Mouse (Mus musculus) gastrocnemius, postnatal 36 days (tissue): ENCODE measurements around the gene Alg5. TPM values are rescaled to one million over a fixed set of nuclear protein-coding genes. Genes with fewer than 3 reads are reported as not detected.
"Not testable (repeated sequence)": the region's sequence is repeated elsewhere in the genome, so short reads cannot be mapped to it uniquely, and the experiment has no call there.

ENCODE experiments used
- DNase-seq, 2 experiments: peaks; one replicate each; pipeline ENCODE4 v3.0.0; 2022
- intact Hi-C: fragments of 180-260 bp; cut with DNase I; formaldehyde crosslinking; loops from one replicate; pipeline ENCODE4 v1.15.1; 2025
- long read RNA-seq, 2 experiments: library from polyadenylated mRNA; stranded (forward); transcript quantifications; one replicate each; pipeline ENCODE4 v2.0.0; 2021
- total RNA-seq, 2 experiments: library from RNA; stranded (reverse); gene quantifications; 2 replicates each; pipeline ENCODE4 v1.2.3; 2021

Gene Alg5
- total RNA-seq = 1 to 10 TPM; 7.5 to 8.0 TPM
- long read RNA-seq, experiment 1, transcript Alg5-201 (10 exons, 1,471 nt) = major isoform, 26 of 27 reads
- long read RNA-seq, experiment 1, partial matches to known transcripts = 0 of 27 reads
- long read RNA-seq, experiment 1, other reads (novel, unspliced or antisense) = 1 of 27 reads
- long read RNA-seq, experiment 2, transcript Alg5-201 (10 exons, 1,471 nt) = major isoform, 36 of 37 reads
- long read RNA-seq, experiment 2, partial matches to known transcripts = 0 of 37 reads
- long read RNA-seq, experiment 2, other reads (novel, unspliced or antisense) = 1 of 37 reads

DNA sequence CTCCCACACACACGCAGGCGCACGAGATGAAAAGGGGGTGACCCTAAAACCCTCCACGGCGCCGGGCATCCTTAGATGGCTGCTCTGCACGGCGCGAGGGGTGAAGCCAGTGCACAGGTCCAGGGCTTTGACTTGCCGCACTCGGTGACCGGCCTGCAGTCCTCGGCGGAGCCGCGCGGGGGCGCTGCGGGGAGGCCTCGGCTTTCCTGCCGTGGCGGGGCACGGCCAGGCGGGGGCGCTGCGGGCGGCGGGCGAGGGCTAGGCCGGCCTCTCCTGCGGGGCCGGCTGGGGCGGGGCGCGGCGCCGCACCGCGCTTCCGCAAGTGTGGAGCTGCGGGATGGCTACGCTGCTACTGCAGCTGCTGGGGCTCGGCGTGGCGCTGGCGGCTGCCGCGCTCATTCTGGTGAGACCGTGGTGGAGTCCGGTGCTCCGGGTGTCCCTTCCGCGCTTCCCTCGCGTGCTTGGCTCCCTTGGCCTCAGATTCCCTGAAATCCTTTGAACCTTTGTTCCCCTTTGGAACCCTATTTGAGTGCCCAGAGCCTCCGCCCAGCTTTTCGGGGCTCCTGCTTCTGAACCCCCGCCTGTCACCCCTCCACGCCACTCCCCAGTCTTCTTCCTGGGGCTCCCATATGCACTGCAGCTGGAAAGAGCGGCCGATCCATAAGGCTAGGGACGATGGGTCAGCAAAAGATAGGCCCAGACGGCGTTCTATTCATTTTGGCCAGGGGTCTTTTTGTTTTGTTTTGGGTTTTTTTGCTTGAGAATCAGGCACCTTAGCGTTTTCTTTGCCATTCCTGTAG, at the start of gene Alg5, which contains the start of gene Exosc8:
Alg5 (plus strand) TSS at position 293 of the 800 bp plus-strand sequence.
Exosc8 (minus strand) TSS at position 147 of the 800 bp plus-strand sequence.
- DNase-seq = peak; percentile 77 to 94
- intact Hi-C loops = loop anchor here (2.0 to 5.0 kb wide), 2 partner anchors 39 to 72 kb away; partner anchors contain the start of gene Rfxap

DNA sequence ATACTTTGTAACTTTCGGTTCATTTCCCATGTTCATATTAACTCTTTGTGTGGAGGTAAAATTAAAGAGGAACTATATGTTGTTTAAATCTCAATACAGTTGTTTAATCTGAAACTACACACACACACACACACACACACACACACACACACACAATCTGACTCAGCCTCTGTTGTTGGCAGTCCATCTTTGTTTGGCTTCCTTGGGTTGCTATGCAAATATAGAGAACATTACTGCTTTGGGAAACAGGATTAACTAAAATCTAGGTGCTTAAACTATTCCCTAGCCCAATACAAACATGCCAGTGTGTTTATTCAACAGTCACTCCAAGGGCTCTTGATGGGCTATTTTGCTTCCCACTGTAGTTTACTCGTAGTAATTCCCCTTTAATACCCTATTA, 48.1 kb upstream of the Alg5 start:
- DNase-seq = no peak
- intact Hi-C loops = loop anchor here (5.0 kb wide), 1 partner anchor 335 kb away; no protein-coding TSS in a partner anchor

GRCm38 (mm10) chr3:54689091-54689490, 46.2 kb upstream of the Alg5 start:
- no peak for DNase-seq
- intact Hi-C loops = loop anchor here (5.0 kb wide), 1 partner anchor 337 kb away; no protein-coding TSS in a partner anchor

DNA sequence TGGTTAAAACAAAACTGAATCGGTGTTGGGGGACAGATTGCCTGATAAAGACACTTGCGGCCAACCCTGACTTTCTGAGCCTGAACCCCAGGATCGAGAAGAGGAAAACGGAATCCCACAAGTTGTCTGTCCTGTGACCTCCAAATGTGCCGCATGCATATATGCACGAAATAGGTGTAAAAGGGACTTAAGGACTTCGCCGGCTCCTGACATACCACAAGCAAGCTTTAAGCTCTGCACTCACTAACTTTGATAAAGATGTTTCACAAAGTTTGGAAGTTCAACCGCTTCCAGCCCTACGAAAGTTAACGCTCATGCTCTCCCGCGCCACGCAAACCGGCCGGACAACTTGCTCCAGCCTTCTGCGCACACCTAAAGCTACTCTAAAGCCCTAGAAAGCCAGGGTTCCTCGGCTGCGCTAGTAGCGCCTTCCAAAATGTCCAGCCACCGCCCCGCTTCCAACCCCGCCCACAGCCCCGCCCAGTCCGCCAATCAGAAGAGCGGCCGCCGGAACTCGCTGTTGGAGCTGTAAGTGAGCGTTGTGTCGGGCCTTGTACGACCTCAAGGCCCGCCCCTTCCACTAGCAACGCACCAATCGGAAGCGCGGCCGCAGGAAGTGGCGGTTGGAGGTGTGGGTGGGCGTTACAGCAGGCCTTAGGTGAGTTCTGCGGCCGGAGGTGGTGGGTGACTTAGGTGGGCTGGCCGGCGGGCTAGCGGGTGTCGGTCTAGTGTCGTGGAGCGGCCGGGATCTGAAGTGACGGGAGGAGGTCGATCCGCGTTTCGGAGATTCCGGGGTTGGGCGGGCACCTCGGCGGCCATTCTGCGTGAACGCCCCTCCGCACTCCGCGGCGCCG, 42.9 kb upstream of the Alg5 start, which contains the start of gene Supt20:
Supt20 (plus strand) TSS at position 606 of the 854 bp plus-strand sequence.
- intact Hi-C loops = no loop called here
- peak; percentile 87 to 88 for DNase-seq

DNA sequence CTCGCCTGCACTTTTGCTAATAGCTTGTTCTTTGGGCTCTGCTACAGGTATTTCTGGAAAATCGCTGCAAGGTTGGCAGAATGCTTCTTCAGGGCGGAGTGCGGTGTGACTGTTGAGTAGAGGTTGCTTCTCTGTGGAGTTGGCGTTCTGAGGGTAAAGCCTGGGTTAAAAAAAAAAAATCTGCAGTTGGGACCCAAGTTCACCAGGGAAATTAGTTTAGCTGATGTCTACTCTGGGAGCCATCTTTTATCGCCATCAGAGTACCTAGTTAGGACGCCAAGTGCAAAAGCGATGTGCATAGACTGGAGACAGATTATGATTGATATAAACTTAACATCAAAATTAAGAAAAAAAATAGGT, 42.3 kb upstream of the Alg5 start:
- DNase-seq = no peak
- intact Hi-C loops = no loop called here

DNA sequence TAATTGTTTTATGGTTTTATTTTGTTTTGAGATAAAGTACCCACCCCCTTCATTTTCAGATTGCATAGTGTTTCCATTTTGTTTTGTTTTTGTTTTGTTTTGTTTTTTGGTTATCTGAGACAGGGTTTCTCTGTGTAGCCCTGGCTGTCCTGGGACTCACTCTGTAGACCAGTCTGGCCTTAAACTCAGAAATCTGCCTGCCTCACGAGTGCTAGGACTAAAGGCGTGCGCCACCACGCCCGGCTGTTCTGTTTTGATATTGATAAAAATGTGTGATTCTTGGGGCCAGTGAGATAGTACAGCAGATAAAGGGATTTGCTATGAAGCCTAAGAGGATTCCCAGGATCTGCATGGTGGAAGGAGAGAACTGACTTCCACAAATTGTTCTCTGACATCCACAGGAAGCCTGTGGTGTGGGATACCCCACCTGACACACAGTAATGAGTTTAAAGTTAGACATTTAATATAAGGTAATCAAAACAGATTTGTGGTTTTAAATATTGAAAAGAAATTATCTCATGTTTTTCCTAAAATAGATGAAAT, 35.5 kb upstream of the Alg5 start:
- no peak for DNase-seq
- intact Hi-C loops = no loop called here

- DNase-seq, intact Hi-C loops: not testable (repeated sequence)
These were observed 31.2 kb upstream of the Alg5 start for GRCm38 (mm10) chr3:54704106-54704505.

- no peak for DNase-seq
- intact Hi-C loops = no loop called here
These were observed 26.4 kb upstream of the Alg5 start for GRCm38 (mm10) chr3:54708972-54709371.

GRCm38 (mm10) chr3:54714253-54714652, 21.1 kb upstream of the Alg5 start, which contains the start of gene Gm21958:
TSS of gene Gm21958 (minus strand) at chr3:54714353.
- intact Hi-C loops = no loop called here
- DNase-seq = no peak

DNA sequence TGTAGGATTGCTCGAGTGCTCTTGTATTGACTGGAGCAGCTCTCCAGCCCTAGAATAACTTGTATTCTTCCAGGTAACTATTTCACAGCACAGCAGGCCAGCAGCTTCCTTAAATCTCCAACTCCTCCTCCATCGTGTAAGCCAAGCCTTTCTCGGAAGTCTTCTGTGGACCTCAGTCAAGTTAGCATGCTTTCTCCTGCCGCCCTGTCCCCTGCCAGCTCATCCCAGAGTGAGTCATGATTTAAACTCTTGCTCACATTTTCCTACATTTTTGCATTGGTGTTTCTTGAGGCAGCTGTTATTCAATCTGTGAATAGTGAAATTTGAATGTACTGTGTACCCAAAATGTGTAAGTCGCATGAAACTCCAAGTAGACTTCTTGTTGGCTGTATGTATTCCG, 19.9 kb upstream of the Alg5 start:
- no peak for DNase-seq
- intact Hi-C loops = no loop called here

- intact Hi-C loops = no loop called here
- DNase-seq = no peak
These were observed 18.0 kb upstream of the Alg5 start for GRCm38 (mm10) chr3:54717348-54717747.

GRCm38 (mm10) chr3:54718947-54719346, 16.4 kb upstream of the Alg5 start:
- intact Hi-C loops = no loop called here
- no peak for DNase-seq

GRCm38 (mm10) chr3:54723741-54724500, 11.4 kb upstream of the Alg5 start:
- DNase-seq = no peak
- intact Hi-C loops = no loop called here

DNA sequence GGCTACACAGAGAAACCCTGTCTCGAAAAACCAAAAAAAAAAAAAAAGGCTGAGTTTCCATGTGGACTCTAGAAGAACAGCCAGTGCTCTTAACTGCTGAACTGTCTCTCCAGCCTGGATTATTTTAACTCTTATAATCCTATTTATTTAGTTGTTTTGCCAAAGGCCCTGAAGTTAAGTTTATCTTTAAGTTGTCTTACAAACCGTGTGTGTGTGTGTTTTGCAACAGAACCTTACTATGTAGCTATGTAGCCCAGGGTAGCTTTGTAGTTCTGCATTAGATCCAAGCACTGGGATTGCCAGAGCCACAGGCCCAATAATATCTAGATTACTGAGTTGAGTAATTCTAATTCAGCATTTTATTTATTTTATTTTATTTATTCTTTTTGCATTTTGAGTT, 10.0 kb upstream of the Alg5 start:
- intact Hi-C loops = no loop called here
- DNase-seq = no peak

DNA sequence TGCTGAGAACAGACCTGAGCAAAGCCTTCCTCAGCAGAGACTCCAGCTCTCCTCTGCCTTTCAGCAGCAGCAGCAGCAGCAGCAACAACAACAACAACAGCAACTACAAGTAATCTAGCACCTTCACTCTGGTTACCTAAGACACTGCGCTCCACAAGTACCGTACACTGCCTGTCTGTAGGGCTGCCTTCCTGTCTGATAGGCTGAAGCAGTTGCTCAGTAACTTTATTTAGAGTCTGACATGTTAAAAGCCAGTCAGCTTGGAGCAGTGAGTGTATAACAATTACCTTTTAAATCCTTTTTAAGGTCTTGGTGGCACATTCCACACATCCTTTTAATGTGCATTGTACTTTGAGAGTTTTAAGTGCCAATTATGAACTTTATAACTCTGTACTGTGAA, 7.8 kb upstream of the Alg5 start:
- DNase-seq = no peak
- intact Hi-C loops = no loop called here

GRCm38 (mm10) chr3:54728100-54728499, 7.2 kb upstream of the Alg5 start:
- DNase-seq = no peak
- intact Hi-C loops = no loop called here

GRCm38 (mm10) chr3:54731626-54732150, 3.7 kb upstream of the Alg5 start:
- intact Hi-C loops = no loop called here
- no peak for DNase-seq

DNA sequence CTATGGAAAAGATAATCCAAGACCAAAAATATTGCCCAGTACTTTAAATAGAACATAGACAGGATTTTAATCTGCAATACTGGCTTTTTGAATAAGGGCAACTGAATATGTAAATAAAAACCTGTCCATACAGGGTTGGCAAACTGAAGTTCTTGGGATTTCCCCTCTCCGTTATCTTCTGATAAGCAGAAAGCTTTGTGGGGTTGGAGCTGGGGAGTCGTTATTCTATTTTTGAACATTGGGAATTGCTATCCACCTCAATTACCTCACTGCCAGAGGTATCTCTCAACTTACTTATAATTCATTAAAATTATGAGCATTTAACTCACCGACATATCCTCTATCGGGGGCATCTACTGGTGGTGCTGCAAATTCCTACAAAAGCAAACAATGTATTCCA, 3.0 kb upstream of the Alg5 start:
- DNase-seq = no peak
- intact Hi-C loops = no loop called here
